Mouse (Mus musculus): ENCODE results near the gene Epb41l1.

DNA sequence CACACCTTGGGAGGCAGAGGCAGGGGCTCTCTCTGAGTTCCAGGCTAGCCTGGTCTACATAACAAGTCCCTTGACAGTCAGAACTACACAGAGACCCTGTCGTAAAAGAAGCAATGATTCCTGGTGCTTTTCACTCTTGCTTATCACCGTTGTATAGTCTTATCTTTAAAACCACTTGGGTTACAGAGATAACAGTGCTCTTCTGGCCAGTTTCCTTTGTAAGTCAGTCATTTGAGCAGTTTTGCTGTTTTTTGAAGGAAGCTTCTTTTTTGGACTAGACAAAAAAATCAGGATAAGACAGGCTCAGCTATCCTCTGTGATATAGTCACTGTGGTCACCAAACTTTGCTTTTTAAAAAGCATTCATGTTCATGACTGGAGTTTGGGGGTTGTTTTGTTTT lies 141.1 kb downstream of the Epb41l1 start:
- TF ChIP-seq CTCF (IDR thresholded peaks at IDR 0.05; ENCODE audit: low read depth) (no peak), EP300 (IDR thresholded peaks at IDR 0.05; ENCODE audit: low read depth) (no peak)
